Mouse (Mus musculus) thymus, postnatal 14 days (tissue): ENCODE data around the gene Fndc1.

Experiments
- DNase-seq: peaks from one replicate; pipeline ENCODE4 v3.0.0; 2021

Fndc1 gene

DNA sequence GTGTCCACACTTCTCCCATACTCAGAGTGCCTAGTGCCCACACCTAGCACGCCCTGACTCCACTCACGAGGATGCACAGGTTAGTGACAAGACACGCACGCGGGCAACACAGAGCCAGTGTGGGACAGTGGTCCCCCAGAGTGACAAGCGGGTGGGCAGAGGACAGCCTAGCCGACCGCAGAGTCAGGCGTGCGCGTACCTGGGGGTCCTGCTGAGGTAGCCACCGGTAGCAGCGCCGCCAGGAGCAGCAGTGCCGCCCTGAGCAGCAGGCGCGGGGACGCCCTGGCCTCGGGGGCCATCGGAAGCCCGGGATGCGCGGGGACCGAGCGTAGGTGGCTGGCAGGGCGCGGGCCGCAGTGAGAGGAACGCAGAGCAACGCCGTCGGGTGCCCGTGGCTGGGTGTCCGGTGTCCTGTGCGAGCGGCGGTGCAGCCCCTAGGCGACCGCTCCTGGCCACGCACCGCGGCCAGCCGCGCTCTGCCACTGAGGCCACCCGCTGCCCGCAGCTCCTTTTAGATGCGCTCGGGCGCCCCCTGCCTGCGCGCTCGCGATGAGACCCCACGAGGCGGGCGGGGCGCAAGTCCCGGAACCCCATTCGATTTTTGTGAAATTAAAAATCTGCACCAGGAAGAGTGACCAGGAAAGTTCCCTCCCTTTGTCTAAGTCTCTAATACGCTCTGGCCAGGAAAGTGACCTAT lies at the start of gene Fndc1:
Fndc1 (minus strand) TSS at position 484 of the 697 bp plus-strand sequence.
- DNase-seq = peak; percentile 67

- DNase-seq = no peak
Measured at GRCm38 (mm10) chr17:7876541-7876940, 49.4 kb upstream of the Fndc1 start.

DNA sequence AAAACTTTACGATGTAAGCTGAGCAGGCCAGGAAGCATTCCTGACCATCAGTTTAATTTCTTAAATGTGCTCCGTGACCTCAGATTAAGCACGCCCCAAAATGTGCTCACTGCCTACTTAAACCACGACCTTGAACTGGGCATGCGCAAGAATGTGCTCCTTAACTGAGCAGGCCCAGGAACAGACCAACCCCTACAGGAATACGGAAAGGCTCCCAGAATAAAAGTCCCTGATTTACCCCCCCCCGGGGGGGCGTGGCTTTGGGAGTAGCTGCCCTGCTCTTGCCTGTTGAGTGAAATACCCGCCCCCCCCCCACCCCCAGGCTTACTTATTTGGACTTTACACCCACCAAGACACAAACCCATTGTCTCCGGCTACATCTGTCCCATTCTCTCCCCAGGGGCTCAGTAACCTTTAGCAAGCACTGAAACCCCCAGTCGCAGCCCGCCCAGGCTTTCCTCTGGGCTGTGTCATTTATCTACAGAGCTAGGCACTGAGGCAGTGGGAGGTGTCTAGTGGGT lies 48.9 kb upstream of the Fndc1 start:
- no peak for DNase-seq

DNA sequence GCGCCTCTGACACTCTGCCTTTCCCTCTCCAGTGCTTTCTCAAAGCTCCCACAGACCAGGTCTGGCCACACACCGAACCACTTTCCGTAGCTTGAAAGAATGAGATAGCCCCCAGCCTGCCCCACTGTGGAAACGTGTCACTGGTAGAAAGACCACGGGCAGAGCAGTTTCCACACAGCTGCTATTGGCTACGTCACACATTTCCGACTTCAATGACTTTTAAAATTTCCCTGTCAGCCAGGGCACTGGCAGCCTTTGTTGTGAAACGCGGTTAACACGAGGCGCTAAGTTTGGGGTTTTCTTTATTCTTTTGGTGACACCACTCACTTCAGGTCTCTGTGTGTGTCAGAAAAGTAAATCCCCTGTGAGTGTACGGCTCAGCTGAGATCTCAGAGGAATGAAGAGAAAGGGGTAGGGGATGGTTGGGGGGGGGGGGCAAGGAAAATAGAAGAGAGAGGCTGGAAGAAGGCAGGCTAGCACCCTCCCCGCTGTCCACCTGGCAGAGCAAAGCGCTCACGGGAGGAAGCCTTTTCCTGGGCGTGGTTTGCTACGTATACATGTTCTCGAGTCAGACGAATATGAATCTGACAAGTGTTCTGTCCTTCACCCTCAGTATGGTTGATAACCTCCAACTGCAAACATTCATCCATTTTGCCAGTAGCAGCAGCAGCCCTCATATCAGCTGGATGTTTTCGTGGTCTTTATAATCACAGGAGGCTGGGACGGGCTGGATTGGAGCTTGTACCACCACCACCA lies 47.9 kb upstream of the Fndc1 start:
- peak; percentile 57 for DNase-seq

DNA sequence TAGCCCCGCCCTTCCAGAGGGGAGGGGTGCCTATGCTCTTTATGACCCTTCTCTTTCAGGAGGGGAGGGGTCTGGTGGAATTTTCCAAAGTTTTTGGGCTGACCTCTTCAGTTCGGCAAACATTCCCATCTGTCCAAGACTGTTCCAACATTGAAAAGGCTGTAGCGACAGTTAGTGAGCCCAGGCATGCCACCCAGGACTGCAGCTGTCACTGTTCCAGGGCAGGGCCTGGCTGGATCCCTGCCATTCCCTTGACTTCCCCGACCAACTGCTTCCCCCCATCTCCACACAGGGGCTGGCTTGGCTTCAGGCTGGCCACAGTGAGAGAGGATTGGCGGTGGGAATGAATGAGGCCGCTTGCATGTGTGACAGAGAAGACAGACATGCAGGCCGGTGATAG lies 46.3 kb upstream of the Fndc1 start:
- DNase-seq = no peak

DNA sequence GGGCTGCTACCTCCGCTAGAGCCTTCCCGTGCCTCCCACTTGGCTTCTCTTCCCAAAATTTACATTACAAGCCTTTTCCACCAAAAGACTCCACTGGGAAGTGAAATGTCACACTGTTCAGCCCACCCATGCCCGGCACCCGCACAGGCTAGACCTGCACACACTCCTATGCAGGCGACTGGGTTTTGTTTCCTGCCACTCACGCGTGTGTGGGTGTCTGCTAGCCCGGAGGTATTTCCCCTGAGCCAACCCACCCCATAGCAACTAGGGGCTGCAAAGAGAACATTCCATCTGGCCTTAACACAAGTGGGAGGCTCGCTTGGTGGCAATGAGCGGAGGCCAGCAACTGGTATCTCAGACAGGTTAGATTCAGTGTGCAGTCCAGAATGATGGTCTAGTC lies 44.7 kb upstream of the Fndc1 start:
- DNase-seq = peak; percentile 42

- DNase-seq = no peak
Measured at GRCm38 (mm10) chr17:7870862-7871605, 43.9 kb upstream of the Fndc1 start.

DNA sequence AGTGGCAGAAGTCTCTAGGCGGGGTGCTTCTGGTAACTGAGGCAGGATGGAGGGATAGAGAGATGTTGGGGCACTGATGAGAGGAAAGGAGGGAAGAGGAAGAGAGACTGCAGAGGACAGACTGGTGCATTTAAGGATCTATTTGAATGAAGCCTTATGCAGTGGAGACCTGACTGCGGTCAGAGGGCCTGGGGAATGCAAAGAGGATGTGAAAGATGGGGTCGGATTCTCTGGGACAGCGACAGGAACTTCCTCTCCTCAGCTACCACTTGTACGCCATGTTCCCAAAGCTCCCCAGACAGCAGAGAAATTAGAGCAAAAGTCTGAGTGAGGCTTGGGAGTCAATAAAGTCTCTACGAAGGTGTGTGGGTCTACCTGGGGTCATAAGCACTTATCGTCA lies 42.0 kb upstream of the Fndc1 start:
- DNase-seq = no peak

DNA sequence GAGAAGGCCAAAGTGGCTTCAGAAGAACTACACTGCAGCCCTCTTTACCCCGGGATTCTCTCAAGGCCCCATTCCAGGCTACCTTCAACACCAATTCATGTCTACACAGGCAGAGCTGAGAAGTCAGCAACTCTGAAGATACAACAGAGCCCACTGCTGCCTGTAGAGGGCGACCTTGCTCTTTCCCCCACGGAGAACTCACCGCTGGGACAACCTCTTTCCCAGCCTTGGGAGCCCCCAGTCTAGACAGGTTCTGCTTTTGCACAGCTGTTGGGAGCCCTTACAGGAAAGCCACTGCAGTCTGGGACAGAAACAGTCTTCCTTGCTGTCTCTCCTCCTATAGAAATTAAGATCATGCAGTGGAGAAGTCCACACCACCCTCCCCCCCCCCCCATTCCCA lies 41.5 kb upstream of the Fndc1 start:
- DNase-seq = peak; percentile 80

- DNase-seq = peak; percentile 55
Measured at GRCm38 (mm10) chr17:7864740-7865139, 37.6 kb upstream of the Fndc1 start.

- peak; percentile 79 for DNase-seq
Measured at GRCm38 (mm10) chr17:7863745-7864144, 36.6 kb upstream of the Fndc1 start.

- DNase-seq = no peak
Measured at GRCm38 (mm10) chr17:7860845-7861360, 33.8 kb upstream of the Fndc1 start.

GRCm38 (mm10) chr17:7857658-7858057 lies 30.6 kb upstream of the Fndc1 start:
- no peak for DNase-seq

DNA sequence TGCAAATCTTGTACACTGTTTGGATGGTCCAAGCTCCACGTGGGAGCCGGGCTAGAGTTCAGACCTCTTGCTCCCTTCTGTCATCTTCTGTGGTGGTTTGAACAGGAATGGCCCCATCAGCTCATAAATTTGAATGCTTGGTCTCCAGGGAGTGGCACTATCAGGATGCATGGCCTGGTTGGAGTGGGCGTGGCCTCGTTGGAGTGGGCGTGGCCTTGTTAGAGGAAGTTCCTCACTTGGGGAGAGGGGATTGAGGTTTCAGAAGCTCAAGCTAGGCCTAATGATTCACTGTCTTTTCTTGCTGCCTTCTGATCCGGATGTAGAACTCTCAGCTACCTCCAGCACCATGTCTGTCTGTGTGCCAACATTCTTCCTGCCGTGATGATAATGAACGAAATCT lies 28.7 kb upstream of the Fndc1 start:
- no peak for DNase-seq

GRCm38 (mm10) chr17:7851979-7852378 lies 24.9 kb upstream of the Fndc1 start:
- no peak for DNase-seq

DNA sequence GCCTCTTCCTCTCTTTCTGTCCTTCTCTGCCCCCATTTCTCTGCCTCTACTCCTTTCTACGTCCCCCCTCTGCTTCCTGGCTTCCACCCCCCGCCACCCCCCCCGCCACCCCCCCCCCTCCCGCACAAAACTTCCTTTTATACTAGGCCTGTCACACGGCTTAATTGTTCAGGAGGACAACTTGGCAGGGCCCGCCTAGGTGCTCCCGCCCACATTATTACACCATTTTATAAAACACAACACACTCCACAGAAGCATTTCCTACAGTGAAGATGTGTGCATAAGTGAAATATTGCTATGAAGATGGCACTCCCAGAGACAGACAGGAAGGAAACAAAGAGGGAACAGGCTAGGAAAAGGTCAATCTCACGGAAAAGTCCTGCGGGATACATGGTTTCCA lies 24.4 kb upstream of the Fndc1 start:
- DNase-seq = no peak

GRCm38 (mm10) chr17:7850246-7850645 lies 23.1 kb upstream of the Fndc1 start:
- no peak for DNase-seq

DNA sequence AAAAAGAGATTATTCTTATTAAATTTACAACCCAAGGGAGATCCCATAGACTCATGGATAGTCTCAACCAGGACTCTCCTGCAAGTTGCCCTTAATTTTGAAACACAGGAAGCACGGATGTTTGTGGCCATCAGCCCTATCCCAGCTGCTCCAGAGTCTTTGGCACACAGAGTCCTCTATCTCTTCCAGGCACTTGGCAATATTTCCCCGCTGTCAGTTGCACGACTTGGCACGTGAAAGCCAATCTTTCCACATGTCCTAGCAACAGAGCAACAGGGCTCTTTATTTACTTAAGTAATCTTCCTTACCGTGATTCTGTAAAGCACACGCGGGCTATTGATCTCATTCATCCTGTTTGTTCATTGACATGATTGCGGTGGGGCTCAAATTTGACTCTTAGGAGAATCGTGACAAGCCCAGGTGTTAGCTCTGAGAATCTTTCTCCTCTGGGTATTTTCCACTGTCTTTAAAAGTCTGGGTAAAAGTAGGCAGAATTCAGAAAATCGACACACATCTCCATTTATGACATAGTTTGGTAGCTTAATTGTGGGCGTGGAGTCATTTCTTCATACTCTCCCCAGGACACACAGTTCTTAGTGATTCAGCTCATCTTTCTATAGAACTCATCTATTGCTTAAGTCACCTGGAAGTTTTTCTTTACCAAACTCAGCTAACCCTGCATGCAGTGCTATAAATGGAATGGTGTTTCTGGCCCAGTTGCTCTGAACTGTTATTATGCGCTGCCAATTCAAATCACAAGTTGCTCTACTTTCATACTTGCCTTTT lies 13.6 kb upstream of the Fndc1 start:
- DNase-seq = no peak

GRCm38 (mm10) chr17:7827586-7827985 lies 484 bp upstream of the Fndc1 start:
- DNase-seq = no peak

DNA sequence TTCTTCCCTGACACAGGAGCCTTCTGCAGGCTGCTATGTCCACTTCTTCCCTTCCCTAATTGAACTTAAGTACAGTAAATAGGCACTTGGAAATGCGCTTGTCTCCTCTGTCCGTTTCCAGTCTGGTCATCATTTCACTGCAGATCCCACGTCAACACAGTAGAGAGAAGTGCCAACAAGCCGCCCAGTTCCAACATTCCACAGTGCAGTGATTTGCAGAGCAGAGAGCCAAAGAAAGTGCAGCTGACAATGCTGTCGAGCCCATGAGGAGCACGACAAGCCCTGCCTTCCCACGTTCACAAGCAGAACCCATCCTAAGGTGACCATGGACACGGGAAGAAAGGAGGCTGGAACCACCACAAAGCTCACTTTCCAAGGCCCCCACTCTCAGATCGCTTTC lies 1.7 kb downstream of the Fndc1 start:
- DNase-seq = no peak

GRCm38 (mm10) chr17:7821553-7822186 lies 5.4 kb downstream of the Fndc1 start:
- peak; percentile 29 for DNase-seq

GRCm38 (mm10) chr17:7820176-7820575 lies 6.9 kb downstream of the Fndc1 start:
- no peak for DNase-seq
